Mouse (Mus musculus) MEL (cell line): Measurements from ENCODE around the gene Msi2.

Source experiments
- BHLHE40 ChIP-seq: IDR thresholded peaks from 2 replicates; pipeline ENCODE4 v1.6.1; 2012; ENCODE audit warnings: low read depth, mild to moderate bottlenecking, inconsistent platforms, low read length, improper control_type of control experiment, borderline replicate concordance
- CTCF ChIP-seq, 3 experiments: IDR thresholded peaks in 2 of 3; conservative IDR thresholded peaks in 1 of 3; 2 replicates each; pipeline ENCODE4 v1.5.1; 2011 to 2012; ENCODE audit warnings: low read length in 3 of 3, low read depth in 2 of 3, mild to moderate bottlenecking in 2 of 3, improper control_type of control experiment in 1 of 3, inconsistent platforms in 1 of 3, mixed read lengths in 1 of 3, moderate library complexity in 1 of 3; ENCODE audit not compliant: control insufficient read depth in 1 of 3, insufficient read depth in 1 of 3, poor library complexity in 1 of 3, severe bottlenecking in 1 of 3
- E2F4 ChIP-seq: IDR thresholded peaks from 2 replicates; pipeline ENCODE4 v1.6.1; 2011; ENCODE audit warnings: low read depth, low read length, improper control_type of control experiment, borderline replicate concordance
- EP300 ChIP-seq, 2 experiments: IDR thresholded peaks; 2 replicates each; pipeline ENCODE4 v1.6.1; 2011; ENCODE audit warnings: improper control_type of control experiment in 2 of 2, low read length in 2 of 2, low read depth in 1 of 2, mild to moderate bottlenecking in 1 of 2
- KAT2A ChIP-seq: conservative IDR thresholded peaks from 2 replicates; pipeline ENCODE4 v1.6.1; 2012; ENCODE audit warnings: low read depth, low read length, improper control_type of control experiment, inconsistent platforms
- MAFK ChIP-seq: IDR thresholded peaks from 2 replicates; pipeline ENCODE4 v1.6.1; 2011; ENCODE audit warnings: low read depth, mild to moderate bottlenecking, low read length, improper control_type of control experiment, borderline replicate concordance
- POLR2AphosphoS5 ChIP-seq: IDR thresholded peaks from 2 replicates; pipeline ENCODE4 v1.6.1; 2012; ENCODE audit warnings: low read depth, borderline replicate concordance, mild to moderate bottlenecking, inconsistent platforms, low read length, moderate library complexity, mixed read lengths
- RAD21 ChIP-seq: IDR thresholded peaks from 2 replicates; pipeline ENCODE4 v1.6.1; 2011; ENCODE audit warnings: mild to moderate bottlenecking, low read depth, low read length, improper control_type of control experiment
- TAL1 ChIP-seq: IDR thresholded peaks from 2 replicates; pipeline ENCODE4 v1.6.1; 2012; ENCODE audit warnings: mild to moderate bottlenecking, inconsistent platforms, low read length, moderate library complexity, mixed read lengths
- USF1 ChIP-seq: IDR thresholded peaks from 2 replicates; pipeline ENCODE4 v1.6.1; 2014; ENCODE audit warnings: low read depth, mild to moderate bottlenecking, inconsistent platforms, low read length, improper control_type of control experiment, moderate library complexity
- USF2 ChIP-seq, 2 experiments: IDR thresholded peaks; 2 replicates each; pipeline ENCODE4 v1.6.1; 2011 to 2012; ENCODE audit warnings: improper control_type of control experiment in 2 of 2, low read length in 2 of 2, borderline replicate concordance in 1 of 2, inconsistent platforms in 1 of 2, low read depth in 1 of 2, mild to moderate bottlenecking in 1 of 2; ENCODE audit not compliant: insufficient read depth in 1 of 2
- ZC3H11A ChIP-seq: IDR thresholded peaks from 2 replicates; pipeline ENCODE4 v1.6.1; 2012; ENCODE audit warnings: low read depth, mild to moderate bottlenecking, inconsistent platforms, low read length, improper control_type of control experiment
- ZMIZ1 ChIP-seq: IDR thresholded peaks from 2 replicates; pipeline ENCODE4 v1.6.1; 2012; ENCODE audit warnings: low read depth, mild to moderate bottlenecking, inconsistent platforms, low read length, improper control_type of control experiment, moderate library complexity

- no peak for TF ChIP-seq E2F4
- TF ChIP-seq USF2 (IDR thresholded peaks at IDR 0.05; ENCODE audit: borderline replicate concordance in 1 of 2, insufficient read depth in 1 of 2, low read depth in 1 of 2, low read length in 2 of 2), result no peak
- no peak for TF ChIP-seq RAD21
- TF ChIP-seq CTCF (IDR thresholded peaks at IDR 0.05 in 2 of 3, conservative IDR thresholded peaks at IDR 0.05 in 1 of 3; ENCODE audit: control insufficient read depth in 1 of 3, insufficient read depth in 1 of 3, low read depth in 2 of 3, low read length in 3 of 3, poor library complexity in 1 of 3, severe bottlenecking in 1 of 3), result no peak
- TF ChIP-seq USF1, result no peak
- TF ChIP-seq POLR2AphosphoS5, result no peak
- TF ChIP-seq MAFK, result no peak
- TF ChIP-seq ZMIZ1, result no peak
- no peak for TF ChIP-seq KAT2A
- no peak for TF ChIP-seq ZC3H11A
- no peak for TF ChIP-seq BHLHE40
- no peak for TF ChIP-seq TAL1
- TF ChIP-seq EP300 (IDR thresholded peaks at IDR 0.05; ENCODE audit: low read depth in 1 of 2, low read length in 2 of 2), result no peak
Measured at GRCm38 (mm10) chr11:88550083-88550907, 168.0 kb downstream of the Msi2 start.
